Comparison of ENCODE assay signal across 21 mouse cellular contexts in the genomic region with DNA sequence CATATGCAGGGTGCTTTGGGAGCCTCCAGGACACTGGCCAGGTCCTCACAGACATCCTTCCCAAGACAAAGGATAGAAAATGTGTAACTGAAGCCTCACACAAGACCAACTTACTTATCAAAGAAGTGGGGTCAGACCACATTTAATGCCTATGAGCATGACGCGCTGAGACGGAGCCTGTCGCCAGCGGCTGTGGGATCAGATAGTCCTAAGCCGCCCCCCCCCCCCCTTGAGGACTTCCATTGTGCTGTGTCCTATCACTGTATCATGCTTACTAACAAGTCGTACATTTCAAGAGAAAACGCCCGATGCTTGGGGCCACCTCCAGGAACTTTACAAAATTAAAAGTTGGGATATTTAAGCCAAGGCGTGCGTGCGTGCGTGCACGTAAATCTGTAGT. TPM values are rescaled to one million over a fixed set of nuclear protein-coding genes. Genes with fewer than 3 reads are reported as not detected.
DNase-seq lines count a peak whose midpoint lies in the region; ATAC-seq lines count a peak whose summit lies in the region.
"Had no signal": no experiment of that assay in that cellular context is flagged by ENCODE, and none has a peak within 500 bp of the region (broad histone marks: within the 10 kb centered on the region; RNA-seq: fewer than 3 reads in every experiment).

No protein-coding gene starts in this region.

- peaks cover 2% of the 10 kb centered on the region for H3K9me3 ChIP-seq in heart, embryonic 16.5 days (replicated peaks; ENCODE audit: control insufficient read depth, low read length)
- H3K9me3 ChIP-seq in liver, embryonic 12.5 days (replicated peaks), result peaks cover 2% of the 10 kb centered on the region; the same call in 1 of the 2 replicates
- H3K9me3 ChIP-seq in liver, embryonic 13.5 days (replicated peaks), result 0 out of 2 replicates have a peak, but pooled peaks cover 2% of the 10 kb centered on the region
- H3K9me3 ChIP-seq: forebrain, embryonic 13.5 days; heart, embryonic 15.5 days; hindbrain, embryonic 13.5 days had no signal

- H3K4me1 ChIP-seq in heart, embryonic 16.5 days (ENCODE audit: control insufficient read depth, insufficient read depth, low read length), result peaks cover 27% of the 10 kb centered on the region
- H3K4me1 ChIP-seq in liver, embryonic 12.5 days, result peaks cover 30% of the 10 kb centered on the region
- peaks cover 26% of the 10 kb centered on the region for H3K4me1 ChIP-seq in liver, embryonic 13.5 days (replicated peaks)
- H3K4me1 ChIP-seq: embryonic facial prominence, embryonic 10.5 days; forebrain, embryonic 13.5 days; hindbrain, embryonic 13.5 days had no signal

- no peak overlapping the region for H3K27ac ChIP-seq in heart, embryonic 16.5 days (ENCODE audit: low read length)
- 0 out of 2 replicates have a peak overlapping the region, but pooled peaks have one; percentile 2 for H3K27ac ChIP-seq in liver, embryonic 12.5 days
- no peak overlapping the region for H3K27ac ChIP-seq in liver, embryonic 13.5 days
- H3K27ac ChIP-seq: embryonic facial prominence, embryonic 10.5 days; forebrain, embryonic 13.5 days; hindbrain, embryonic 13.5 days; hindbrain, postnatal 0 days had no signal

- no peak for DNase-seq in heart, postnatal 36 days
- no peak for DNase-seq in liver
- DNase-seq in liver, embryonic 13.5 days, result no peak
- DNase-seq: cerebellum, adult 2 months; cerebellum, postnatal 10 days; forebrain, postnatal 0 days; gastrocnemius, postnatal 36 days; heart, adult 11 months had no signal

- H3K9ac ChIP-seq in heart, embryonic 16.5 days (ENCODE audit: low read length), result no peak overlapping the region
- H3K9ac ChIP-seq in liver, embryonic 12.5 days, result no peak overlapping the region
- H3K9ac ChIP-seq in liver, embryonic 13.5 days, result no peak overlapping the region
- H3K9ac ChIP-seq: forebrain, embryonic 13.5 days; forebrain, postnatal 0 days; heart, embryonic 15.5 days; hindbrain, embryonic 13.5 days had no signal

- H3K36me3 ChIP-seq in heart, embryonic 16.5 days (ENCODE audit: control insufficient read depth, insufficient read depth), result peaks cover 27% of the 10 kb centered on the region
- H3K36me3 ChIP-seq in liver, embryonic 12.5 days, result peaks cover 81% of the 10 kb centered on the region
- H3K36me3 ChIP-seq in liver, embryonic 13.5 days, result peaks cover 68% of the 10 kb centered on the region

- 0 out of 2 replicates have a peak, but pooled peaks have one; percentile 10 for ATAC-seq in heart, embryonic 16.5 days (replicated peaks; ENCODE audit: extremely low read depth, insufficient read depth, low FRiP score)
- peak; percentile 38; the same call in 1 of the 2 replicates for ATAC-seq in liver, embryonic 12.5 days
- ATAC-seq in liver, embryonic 13.5 days (ENCODE audit: low read depth), result peak; percentile 45; the same call in 1 of the 2 replicates
- ATAC-seq in megakaryocyte-erythroid progenitor cell, adult 5-6 weeks (replicated peaks; ENCODE audit: low FRiP score, low TSS enrichment, poor library complexity, severe bottlenecking), result peak; percentile 63; the same call in 1 of the 2 replicates
- ATAC-seq: activated CD4-positive, CD25-positive, alpha-beta regulatory T cell, adult 4 months; forebrain, embryonic 13.5 days; forebrain, postnatal 0 days; hindbrain, postnatal 0 days; Patski had no signal

- WGBS in heart, embryonic 16.5 days, result 85% methylated on average over 14 of the region's 14 CpGs
- WGBS in liver, embryonic 12.5 days (ENCODE audit: insufficient replicate concordance), result 61% methylated on average over 14 of the region's 14 CpGs
- 59% methylated on average over 14 of the region's 14 CpGs for WGBS in liver, embryonic 13.5 days (ENCODE audit: insufficient replicate concordance)

- H3K27me3 ChIP-seq in heart, embryonic 16.5 days (ENCODE audit: control insufficient read depth, insufficient read depth, low read length), result no peaks in the 10 kb centered on the region
- no peaks in the 10 kb centered on the region for H3K27me3 ChIP-seq in liver, embryonic 12.5 days (replicated peaks)
- H3K27me3 ChIP-seq in liver, embryonic 13.5 days, result no peaks in the 10 kb centered on the region
- H3K27me3 ChIP-seq: CH12.LX; forebrain, embryonic 13.5 days; heart, embryonic 15.5 days; hindbrain, embryonic 13.5 days; Patski had no signal

- no peak overlapping the region for H3K4me3 ChIP-seq in heart, embryonic 16.5 days (ENCODE audit: low read length)
- no peak overlapping the region for H3K4me3 ChIP-seq in liver, embryonic 12.5 days
- H3K4me3 ChIP-seq in liver, embryonic 13.5 days (replicated peaks), result no peak overlapping the region
- H3K4me3 ChIP-seq: embryonic facial prominence, embryonic 10.5 days; forebrain, embryonic 13.5 days; heart, embryonic 15.5 days; hindbrain, embryonic 13.5 days had no signal

- intact Hi-C loops in heart, postnatal 36 days (cut with DNase I), result no loop called here

- no peak overlapping the region for H3K4me2 ChIP-seq in heart, embryonic 16.5 days (ENCODE audit: low read depth, low read length)
- no peak overlapping the region for H3K4me2 ChIP-seq in liver, embryonic 12.5 days
- no peak overlapping the region for H3K4me2 ChIP-seq in liver, embryonic 13.5 days
- H3K4me2 ChIP-seq: forebrain, embryonic 13.5 days; heart, embryonic 11.5 days; heart, embryonic 15.5 days; hindbrain, embryonic 13.5 days had no signal

RNA-seq across cellular contexts. Expression of a gene that starts 14.2 kb away (rescaled TPM):
- polyA plus RNA-seq in heart, embryonic 16.5 days (2015; fragmentation: Nextera tagmentation; extraction: Ambion mirVana), result 29.9 and 33.4 TPM in 2 replicates
- 10 to 100 TPM; 23.4 to 23.8 TPM for total RNA-seq in heart, postnatal 36 days (2021)
- polyA plus RNA-seq in liver, embryonic 12.5 days (2016; fragmentation: Nextera tagmentation; extraction: Ambion mirVana), result 18.5 and 18.9 TPM in 2 replicates
- polyA plus RNA-seq in liver, embryonic 13.5 days (2015; fragmentation: Nextera tagmentation; extraction: Ambion mirVana), result 12.5 and 12.9 TPM in 2 replicates
- 34.4 and 68.3 TPM in 2 replicates for total RNA-seq in megakaryocyte-erythroid progenitor cell, adult 5-6 weeks (2014; fragmentation: Nextera tagmentation)
- total RNA-seq in megakaryocyte-erythroid progenitor cell, adult 5-6 weeks (2017), result 13.8 and 20.4 TPM in 2 replicates

RNA-seq across cellular contexts. Expression of a gene that starts 26.4 kb away (rescaled TPM):
- 1.3 and 1.5 TPM in 2 replicates for polyA plus RNA-seq in heart, embryonic 16.5 days (2015; fragmentation: Nextera tagmentation; extraction: Ambion mirVana)
- 1 to 10 TPM; 1.3 to 1.7 TPM for total RNA-seq in heart, postnatal 36 days (2021)
- polyA plus RNA-seq in liver, embryonic 12.5 days (2016; fragmentation: Nextera tagmentation; extraction: Ambion mirVana), result 0.96 and 1.2 TPM in 2 replicates
- 0.44 and 0.58 TPM in 2 replicates for polyA plus RNA-seq in liver, embryonic 13.5 days (2015; fragmentation: Nextera tagmentation; extraction: Ambion mirVana)
- total RNA-seq in megakaryocyte-erythroid progenitor cell, adult 5-6 weeks (2014; fragmentation: Nextera tagmentation), result not detected in 2 replicates
- total RNA-seq in megakaryocyte-erythroid progenitor cell, adult 5-6 weeks (2017), result not detected in 2 replicates
- total RNA-seq: hematopoietic stem cell, adult 5-6 weeks had no signal

RNA-seq across cellular contexts. Expression of a gene that starts 55.4 kb away (rescaled TPM):
- 606 and 610 TPM in 2 replicates for polyA plus RNA-seq in heart, embryonic 16.5 days (2015; fragmentation: Nextera tagmentation; extraction: Ambion mirVana)
- total RNA-seq in heart, postnatal 36 days (2021), result 100 to 1,000 TPM; 163 to 164 TPM
- polyA plus RNA-seq in liver, embryonic 12.5 days (2016; fragmentation: Nextera tagmentation; extraction: Ambion mirVana), result 912 and 924 TPM in 2 replicates
- polyA plus RNA-seq in liver, embryonic 13.5 days (2015; fragmentation: Nextera tagmentation; extraction: Ambion mirVana), result 807 and 835 TPM in 2 replicates
- total RNA-seq in megakaryocyte-erythroid progenitor cell, adult 5-6 weeks (2014; fragmentation: Nextera tagmentation), result 2,690 and 2,775 TPM in 2 replicates
- total RNA-seq in megakaryocyte-erythroid progenitor cell, adult 5-6 weeks (2017), result 3,160 and 3,275 TPM in 2 replicates

RNA-seq across cellular contexts. Expression of a gene that starts 56.0 kb away (rescaled TPM):
- polyA plus RNA-seq in heart, embryonic 16.5 days (2015; fragmentation: Nextera tagmentation; extraction: Ambion mirVana), result 55.4 and 61.2 TPM in 2 replicates
- 10 to 100 TPM; 81.8 to 90.5 TPM for total RNA-seq in heart, postnatal 36 days (2021)
- 20.4 and 21.9 TPM in 2 replicates for polyA plus RNA-seq in liver, embryonic 12.5 days (2016; fragmentation: Nextera tagmentation; extraction: Ambion mirVana)
- 16.0 and 20.5 TPM in 2 replicates for polyA plus RNA-seq in liver, embryonic 13.5 days (2015; fragmentation: Nextera tagmentation; extraction: Ambion mirVana)
- total RNA-seq in megakaryocyte-erythroid progenitor cell, adult 5-6 weeks (2014; fragmentation: Nextera tagmentation), result 12.7 and 18.1 TPM in 2 replicates
- total RNA-seq in megakaryocyte-erythroid progenitor cell, adult 5-6 weeks (2017), result 5.9 and 7.0 TPM in 2 replicates

Comparison
In these comparisons a context has a peak if more than half of its experiments do, and no peak if none do; other contexts are left out.
1. ATAC-seq: peak in every context shown above with its lines; median percentile 63 in megakaryocyte-erythroid progenitor cell, adult 5-6 weeks; 45 in liver, embryonic 13.5 days; 38 in liver, embryonic 12.5 days; 10 in heart, embryonic 16.5 days.